Mouse (Mus musculus) myocyte (in vitro differentiated cells): ENCODE data around the gene Arhgap17. TPM values are rescaled to one million over a fixed set of nuclear protein-coding genes. Genes with fewer than 3 reads are reported as not detected.

Experiments used
- H3K27me3 ChIP-seq: one replicate; pipeline ENCODE4 v1.6.1; 2011; ENCODE audit not compliant: control insufficient read depth, insufficient read depth, insufficient read length
- H3K36me3 ChIP-seq: one replicate; pipeline ENCODE4 v1.6.1; 2011; ENCODE audit not compliant: control insufficient read depth, insufficient read depth
- H3K4me2 ChIP-seq: one replicate; pipeline ENCODE4 v1.6.1; 2011; ENCODE audit warnings: low read depth, control low read depth
- H3K4me3 ChIP-seq: one replicate; pipeline ENCODE4 v1.5.1; 2011; ENCODE audit warnings: mild to moderate bottlenecking, control low read depth, moderate library complexity
- H3K79me2 ChIP-seq: one replicate; pipeline ENCODE4 v1.6.1; 2011; ENCODE audit not compliant: control insufficient read depth, insufficient read depth
- H3ac ChIP-seq: one replicate; pipeline ENCODE4 v1.6.1; 2011; ENCODE audit not compliant: control insufficient read depth, insufficient read length
- CEBPB ChIP-seq: IDR thresholded peaks from 2 replicates; pipeline ENCODE4 v1.6.1; 2011; ENCODE audit warnings: mild to moderate bottlenecking, moderate library complexity; ENCODE audit not compliant: poor library complexity, insufficient read depth, severe bottlenecking
- E2F4 ChIP-seq: IDR thresholded peaks from one replicate; pipeline ENCODE4 v1.6.1; 2011; ENCODE audit warnings: mild to moderate bottlenecking, control low read depth, moderate library complexity; ENCODE audit not compliant: insufficient read depth
- MAX ChIP-seq: IDR thresholded peaks from one replicate; pipeline ENCODE4 v1.6.1; 2011; ENCODE audit warnings: low read depth, mild to moderate bottlenecking, control low read depth
- MYOD1 ChIP-seq, 3 experiments: IDR thresholded peaks; one replicate each; pipeline ENCODE4 v1.6.1; 2011; ENCODE audit warnings: control low read depth in 2 of 3, low read depth in 2 of 3, mild to moderate bottlenecking in 2 of 3, moderate library complexity in 1 of 3; ENCODE audit not compliant: insufficient read length in 2 of 3, control insufficient read depth in 1 of 3
- MYOG ChIP-seq, 3 experiments: IDR thresholded peaks; one replicate each; pipeline ENCODE4 v1.6.1; 2011; ENCODE audit warnings: control low read depth in 2 of 3, low read depth in 2 of 3, mild to moderate bottlenecking in 2 of 3; ENCODE audit not compliant: insufficient read length in 2 of 3, control insufficient read depth in 1 of 3, insufficient read depth in 1 of 3
- POLR2A ChIP-seq: IDR thresholded peaks from one replicate; pipeline ENCODE4 v1.6.1; 2011; ENCODE audit warnings: low read depth, mild to moderate bottlenecking, control low read depth, moderate library complexity; ENCODE audit not compliant: insufficient read length
- POLR2AphosphoS2 ChIP-seq: IDR thresholded peaks from one replicate; pipeline ENCODE4 v1.6.1; 2011; ENCODE audit warnings: low read depth, control low read depth; ENCODE audit not compliant: insufficient read length
- REST ChIP-seq: IDR thresholded peaks from one replicate; pipeline ENCODE4 v1.6.1; 2011; ENCODE audit warnings: mild to moderate bottlenecking, control low read depth, moderate library complexity; ENCODE audit not compliant: insufficient read depth, insufficient read length
- SRF ChIP-seq: IDR thresholded peaks from one replicate; pipeline ENCODE4 v1.6.1; 2011; ENCODE audit warnings: low read depth; ENCODE audit not compliant: control insufficient read depth, insufficient read length
- TCF12 ChIP-seq: IDR thresholded peaks from one replicate; pipeline ENCODE4 v1.6.1; 2011; ENCODE audit warnings: mild to moderate bottlenecking, control low read depth; ENCODE audit not compliant: poor library complexity, insufficient read depth, severe bottlenecking
- TCF3 ChIP-seq: IDR thresholded peaks from one replicate; pipeline ENCODE4 v1.6.1; 2011; ENCODE audit warnings: low read depth, control low read depth; ENCODE audit not compliant: insufficient read length
- USF1 ChIP-seq: IDR thresholded peaks from one replicate; pipeline ENCODE4 v1.6.1; 2011; ENCODE audit warnings: low read depth, mild to moderate bottlenecking, control low read depth, moderate library complexity
- polyA plus RNA-seq: library from polyadenylated mRNA; unstranded; fragments of >200 nt; fragmentation: generic; extraction: Trizol; gene quantifications from one replicate; pipeline ENCODE4 v1.2.1, GENCODE M21; 2012; ENCODE audit warnings: missing spikeins

Gene Arhgap17
- polyA plus RNA-seq, 1 experiment, result 18.0 TPM

DNA sequence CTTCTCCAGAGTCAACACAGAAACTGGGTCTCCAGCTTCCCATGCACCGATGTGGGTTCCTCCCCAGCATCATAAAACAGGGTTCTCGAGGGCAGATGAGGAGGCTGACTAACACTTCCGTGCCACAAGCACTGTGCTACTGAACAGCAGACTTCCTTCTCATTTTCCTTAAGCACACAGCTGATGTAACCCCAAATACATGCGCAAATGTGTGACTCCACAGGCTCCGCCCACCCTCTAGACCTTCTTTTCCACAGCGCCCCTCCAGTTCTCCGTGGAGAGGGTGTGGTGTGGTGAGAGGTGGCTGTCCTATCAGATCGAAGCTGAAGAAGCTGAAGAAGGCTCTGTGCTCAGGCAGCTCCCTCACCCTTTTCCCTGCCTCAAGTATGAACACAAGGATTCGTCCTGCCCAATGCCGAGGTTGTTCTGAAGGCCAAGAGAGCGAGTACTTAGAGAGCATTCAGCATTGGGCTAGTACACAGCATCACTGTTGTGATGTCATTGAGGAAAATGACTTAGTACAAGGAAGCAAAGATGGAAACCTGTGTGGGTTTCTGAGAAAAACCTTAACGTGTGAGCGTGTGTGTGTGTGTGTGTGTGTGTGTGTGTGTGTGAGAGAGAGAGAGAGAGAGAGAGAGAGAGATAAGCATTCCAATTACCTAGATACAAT lies 47.1 kb downstream of the Arhgap17 start:
- peaks cover 18% of the 10 kb centered on the region for H3K36me3 ChIP-seq
- no peaks in the 10 kb centered on the region for H3K27me3 ChIP-seq
- no peak overlapping the region for H3ac ChIP-seq
- no peak overlapping the region for H3K4me3 ChIP-seq
- TF ChIP-seq MYOD1 (IDR thresholded peaks at IDR 0.05; ENCODE audit: control insufficient read depth in 1 of 3, insufficient read length in 2 of 3, low read depth in 2 of 3) (no peak), USF1 (no peak), SRF (no peak), CEBPB (no peak), TCF12 (no peak), POLR2AphosphoS2 (no peak), TCF3 (no peak), MAX (no peak), REST (no peak), MYOG (IDR thresholded peaks at IDR 0.05; ENCODE audit: control insufficient read depth in 1 of 3, insufficient read depth in 1 of 3, insufficient read length in 2 of 3, low read depth in 2 of 3) (no peak), E2F4 (no peak), POLR2A (no peak)
- H3K79me2 ChIP-seq, result no peaks in the 10 kb centered on the region
- no peak overlapping the region for H3K4me2 ChIP-seq

DNA sequence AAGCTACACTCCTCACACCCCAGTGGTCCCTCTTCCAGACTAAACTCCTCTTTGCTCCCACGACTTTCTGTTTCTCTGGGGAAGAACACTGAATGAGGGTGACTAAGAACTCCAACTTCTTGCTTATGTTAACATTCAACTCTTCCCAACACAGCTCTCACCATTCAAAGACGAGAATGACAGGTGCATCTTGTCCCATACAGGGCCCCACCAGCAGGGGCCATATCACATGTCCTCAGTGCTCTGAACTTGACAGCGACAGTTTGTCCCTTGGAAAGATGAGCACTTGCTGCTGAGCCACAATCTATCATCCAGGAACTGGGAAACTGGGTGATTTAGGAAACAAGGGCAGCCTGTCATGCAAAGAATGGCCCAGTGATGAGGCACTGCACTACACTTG lies 57.0 kb downstream of the Arhgap17 start:
- no peak overlapping the region for H3ac ChIP-seq
- no peaks in the 10 kb centered on the region for H3K27me3 ChIP-seq
- no peak for TF ChIP-seq TCF3
- no peak for TF ChIP-seq MAX
- no peak for TF ChIP-seq POLR2AphosphoS2
- no peak for TF ChIP-seq POLR2A
- no peak for TF ChIP-seq REST
- TF ChIP-seq CEBPB, result no peak
- no peak for TF ChIP-seq E2F4
- no peaks in the 10 kb centered on the region for H3K79me2 ChIP-seq
- peaks cover 17% of the 10 kb centered on the region for H3K36me3 ChIP-seq
- no peak overlapping the region for H3K4me2 ChIP-seq
- no peak overlapping the region for H3K4me3 ChIP-seq

DNA sequence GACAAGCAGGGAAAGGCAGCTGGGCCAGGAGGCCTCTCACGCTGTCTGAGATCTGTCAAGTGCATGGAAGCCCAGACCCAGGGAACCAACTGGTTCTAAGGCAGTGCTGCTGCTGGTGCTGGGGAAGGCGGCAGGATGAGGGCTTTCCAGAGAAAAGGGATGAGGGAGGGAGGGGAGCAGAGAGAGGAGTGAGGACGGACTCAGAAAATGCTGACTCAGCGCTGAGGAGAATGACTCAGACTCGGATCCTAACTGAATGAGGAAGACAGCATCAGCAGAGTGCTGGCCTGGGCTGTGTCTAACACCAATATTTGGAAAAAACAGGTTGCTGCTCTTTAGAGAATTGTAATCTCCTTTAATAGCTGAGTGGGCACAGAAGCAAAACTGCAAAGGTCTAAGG lies 57.9 kb downstream of the Arhgap17 start:
- TF ChIP-seq MAX (no peak), E2F4 (no peak), POLR2A (no peak), TCF3 (no peak), MYOD1 (IDR thresholded peaks at IDR 0.05; ENCODE audit: control insufficient read depth in 1 of 3, insufficient read length in 2 of 3, low read depth in 2 of 3) (no peak), SRF (no peak)
- Histone ChIP-seq H3ac (no peak overlapping the region), H3K4me2 (no peak overlapping the region), H3K36me3 (peaks cover 17% of the 10 kb centered on the region), H3K4me3 (no peak overlapping the region), H3K79me2 (no peaks in the 10 kb centered on the region), H3K27me3 (no peaks in the 10 kb centered on the region)

DNA sequence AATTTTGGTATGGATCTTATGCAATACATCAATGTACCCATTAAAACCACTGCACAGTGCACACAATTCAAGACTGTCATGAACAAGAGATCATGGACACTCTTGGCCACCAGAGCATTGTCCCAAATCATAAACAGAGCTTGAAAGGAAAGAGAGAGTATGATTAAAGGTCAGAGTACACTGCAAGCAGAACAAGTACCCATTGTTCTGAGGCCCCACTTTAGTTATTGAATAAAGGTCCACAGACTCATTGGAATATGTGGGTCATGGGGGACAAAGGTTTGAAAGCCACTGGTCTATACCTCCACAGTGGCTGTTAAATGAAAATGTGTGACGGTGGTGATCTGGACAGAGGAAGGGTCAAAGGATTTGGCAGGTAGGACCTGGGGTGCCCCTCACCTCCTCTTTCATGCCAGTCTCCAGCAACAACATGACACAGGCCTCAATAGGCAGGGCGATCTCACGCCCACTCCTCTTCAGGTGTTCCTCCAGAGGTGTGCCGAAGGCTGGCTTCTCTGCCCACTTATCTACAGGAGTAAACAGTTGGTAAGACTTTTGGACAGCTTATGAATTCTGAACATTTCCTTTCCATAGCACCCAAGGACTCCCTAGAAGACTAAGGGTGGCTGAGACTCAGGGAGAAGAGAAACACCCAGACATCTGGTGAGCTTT lies 61.7 kb downstream of the Arhgap17 start:
- Histone ChIP-seq H3K4me2 (no peak overlapping the region), H3K4me3 (no peak overlapping the region), H3K36me3 (peaks cover 24% of the 10 kb centered on the region), H3ac (no peak overlapping the region), H3K27me3 (no peaks in the 10 kb centered on the region), H3K79me2 (no peaks in the 10 kb centered on the region)
- TF ChIP-seq POLR2AphosphoS2, result no peak
- no peak for TF ChIP-seq E2F4
- no peak for TF ChIP-seq POLR2A
- TF ChIP-seq TCF12, result no peak
- no peak for TF ChIP-seq CEBPB
- TF ChIP-seq TCF3, result no peak
- no peak for TF ChIP-seq REST
- no peak for TF ChIP-seq SRF
- no peak for TF ChIP-seq USF1
- no peak for TF ChIP-seq MAX
- TF ChIP-seq MYOG (IDR thresholded peaks at IDR 0.05; ENCODE audit: control insufficient read depth in 1 of 3, insufficient read depth in 1 of 3, insufficient read length in 2 of 3, low read depth in 2 of 3), result no peak
- no peak for TF ChIP-seq MYOD1 (IDR thresholded peaks at IDR 0.05; ENCODE audit: control insufficient read depth in 1 of 3, insufficient read length in 2 of 3, low read depth in 2 of 3)

DNA sequence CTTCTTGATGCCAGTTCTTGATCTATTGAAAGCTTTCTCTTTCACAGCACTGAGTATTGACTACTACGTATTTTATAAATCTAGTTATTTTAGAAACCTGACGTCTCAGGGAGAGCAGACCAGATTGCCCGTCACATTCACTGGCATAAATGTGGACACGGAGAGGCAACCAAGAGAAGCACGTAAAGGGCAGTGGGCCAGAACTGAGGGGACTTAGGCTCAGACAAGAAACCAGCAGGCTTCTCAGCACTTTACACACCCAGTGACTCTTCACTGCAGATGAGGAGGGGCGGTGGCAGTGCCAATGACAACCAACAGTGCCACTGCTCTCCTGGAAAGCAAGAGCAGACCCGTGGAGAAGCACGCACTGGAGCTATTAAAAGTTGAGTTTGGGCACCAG lies 62.5 kb downstream of the Arhgap17 start:
- TF ChIP-seq TCF12 (no peak), SRF (no peak), POLR2AphosphoS2 (no peak), TCF3 (no peak), E2F4 (no peak), REST (no peak), CEBPB (no peak), POLR2A (no peak)

More for the DNA sequence above, 62.5 kb downstream of the Arhgap17 start:
- H3K4me2 ChIP-seq, result no peak overlapping the region
- H3K36me3 ChIP-seq, result peaks cover 24% of the 10 kb centered on the region
- no peak overlapping the region for H3ac ChIP-seq
- H3K27me3 ChIP-seq, result no peaks in the 10 kb centered on the region
- no peaks in the 10 kb centered on the region for H3K79me2 ChIP-seq
- no peak overlapping the region for H3K4me3 ChIP-seq
